Mouse (Mus musculus): Measurements from ENCODE around the gene Ppp2r3a.

The Ppp2r3a gene

DNA sequence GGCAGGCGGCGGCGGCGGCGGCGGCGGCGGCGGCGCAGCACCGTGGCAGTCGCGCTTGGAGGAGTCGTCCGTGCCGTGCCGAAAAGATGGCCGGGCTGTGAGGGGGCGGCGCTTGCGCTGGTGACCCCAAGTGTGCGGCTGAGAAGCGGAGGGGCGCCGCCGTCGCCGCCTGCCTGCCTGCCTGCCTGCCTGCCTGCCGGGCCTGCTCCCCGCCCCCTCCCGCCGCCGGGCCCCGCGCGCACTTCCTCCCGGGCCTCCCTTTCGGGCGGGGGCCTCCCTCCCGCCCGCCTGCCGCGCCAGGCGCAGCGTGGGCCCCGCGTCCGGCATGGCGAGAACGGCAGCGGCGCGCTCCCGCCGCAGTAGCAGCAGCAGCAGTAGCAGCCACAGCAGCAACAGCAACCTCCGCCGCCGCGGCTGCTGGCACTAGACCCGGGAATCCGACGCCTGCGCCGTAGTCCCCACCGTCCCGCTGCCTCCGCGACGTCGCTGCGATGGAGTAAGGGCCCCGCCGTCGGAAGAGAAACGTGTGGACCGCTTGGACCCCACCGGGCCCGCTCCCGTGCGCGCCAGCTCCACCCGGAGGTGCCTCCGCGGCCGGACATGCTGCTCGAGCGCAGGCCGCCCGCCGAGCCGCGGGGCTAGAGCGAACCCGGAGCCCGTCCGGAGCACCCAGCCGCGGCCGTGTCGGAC, 177.1 kb downstream of the Ppp2r3a start:
- DNase-seq (ENCODE audit: low spot score in 2 of 2), result peak; percentile 76 to 82

DNA sequence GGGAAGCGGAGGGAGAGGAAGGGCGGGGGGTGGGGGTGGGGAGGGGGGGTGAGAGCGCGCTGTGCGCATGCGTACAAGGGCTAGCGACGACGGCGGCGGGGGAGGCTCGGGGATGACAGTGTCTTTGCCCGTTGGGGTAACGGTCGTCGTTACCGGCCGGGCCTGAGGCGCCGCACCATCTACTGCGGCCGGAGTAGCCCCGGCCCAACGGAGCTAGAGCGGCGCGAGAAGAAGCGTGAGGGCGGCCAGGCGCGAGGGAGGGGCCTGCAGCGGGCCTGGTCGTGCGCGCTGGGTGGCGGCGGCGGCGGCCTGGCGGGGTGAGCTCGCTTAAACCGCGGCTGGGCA, 177.6 kb downstream of the Ppp2r3a start, which contains the start of gene Msl2:
TSS of gene Msl2 (plus strand) at position 115 of the 345 bp plus-strand sequence.
- DNase-seq (ENCODE audit: low spot score in 2 of 2), result no peak

DNA sequence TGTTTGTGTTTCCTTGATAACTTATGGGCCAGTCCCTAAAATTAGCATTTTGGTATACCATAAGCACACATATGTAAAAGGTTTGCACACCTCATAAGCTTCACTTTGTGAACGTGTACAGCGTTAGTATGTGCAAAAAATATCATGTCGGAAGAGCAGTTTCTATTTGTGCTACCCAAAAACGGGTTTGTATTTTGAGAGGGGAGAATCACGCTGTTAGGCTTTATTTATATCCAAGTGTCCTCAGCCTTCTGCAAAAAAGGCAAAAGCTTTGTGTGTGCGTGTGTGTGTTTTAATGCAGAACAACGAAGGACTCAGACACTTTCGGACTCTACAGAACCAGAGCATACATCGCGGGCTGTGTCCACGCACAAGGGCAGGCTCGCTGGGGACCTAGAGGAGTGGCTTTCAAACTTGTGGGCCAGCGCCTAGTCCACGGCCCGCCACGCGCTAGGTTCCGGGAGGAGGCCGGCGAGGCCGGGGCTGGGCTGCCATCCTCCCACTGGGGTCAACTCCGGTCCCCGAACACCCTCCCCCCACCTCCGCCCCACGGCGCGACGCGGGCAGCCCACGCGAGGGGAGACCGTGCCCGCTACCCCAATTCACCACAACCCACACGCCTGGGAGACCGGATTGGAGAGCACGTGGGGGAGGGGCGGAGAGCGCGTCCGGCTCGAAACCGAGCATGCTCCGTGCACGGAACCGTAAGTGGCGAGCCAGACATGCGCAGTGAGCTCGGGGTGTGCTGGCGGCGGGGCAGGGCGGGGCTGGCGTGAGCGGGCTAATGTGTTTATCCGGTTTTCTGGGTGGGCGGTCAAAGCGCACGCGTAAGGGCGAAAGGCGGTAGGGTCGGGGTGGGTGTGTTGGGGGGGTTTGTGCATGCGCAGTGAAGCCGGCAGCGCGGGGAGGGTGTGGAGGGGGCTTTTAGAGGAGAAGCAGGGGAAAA, 178.3 kb downstream of the Ppp2r3a start:
- peak; percentile 97 for DNase-seq (ENCODE audit: low spot score in 2 of 2)

DNA sequence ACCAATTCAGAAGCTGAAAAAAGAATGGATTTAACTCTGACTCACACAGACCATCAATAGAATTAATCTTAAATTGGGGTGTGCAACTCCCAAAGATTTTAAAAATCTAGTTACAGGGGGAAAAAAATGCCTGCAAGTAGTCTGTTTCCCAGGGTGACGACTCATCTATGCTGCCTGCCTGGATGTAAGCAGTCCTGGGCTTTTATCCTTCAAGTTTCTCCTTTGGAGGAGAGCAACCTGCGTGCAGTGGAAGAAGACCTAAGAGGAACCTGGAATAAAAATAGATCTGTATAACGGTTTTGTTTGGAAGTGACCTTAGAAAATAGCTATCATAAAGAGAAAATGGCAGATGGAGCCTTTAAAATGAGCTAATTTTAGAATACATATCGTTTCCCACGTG, 179.1 kb downstream of the Ppp2r3a start:
- DNase-seq (ENCODE audit: low spot score in 2 of 2), result no peak

DNA sequence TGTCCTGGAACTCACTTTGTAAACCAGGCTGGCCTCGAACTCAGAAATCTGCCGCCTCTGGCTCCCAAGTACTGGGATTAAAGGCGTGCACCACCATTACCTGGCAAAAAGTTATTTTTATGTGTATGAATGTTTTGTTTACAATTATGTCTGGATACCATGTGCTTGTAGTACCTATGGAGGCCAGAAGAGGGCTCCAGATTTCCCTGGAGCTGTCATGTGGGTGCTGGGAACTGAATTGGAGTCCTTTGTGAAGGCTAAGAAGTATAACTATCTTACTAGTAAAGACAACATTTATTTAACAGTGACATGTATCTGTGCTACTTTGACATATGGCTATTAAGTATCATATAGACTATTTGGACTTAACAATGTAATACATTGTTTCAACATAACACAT, 181.8 kb downstream of the Ppp2r3a start:
- DNase-seq (ENCODE audit: low spot score in 2 of 2), result no peak

DNA sequence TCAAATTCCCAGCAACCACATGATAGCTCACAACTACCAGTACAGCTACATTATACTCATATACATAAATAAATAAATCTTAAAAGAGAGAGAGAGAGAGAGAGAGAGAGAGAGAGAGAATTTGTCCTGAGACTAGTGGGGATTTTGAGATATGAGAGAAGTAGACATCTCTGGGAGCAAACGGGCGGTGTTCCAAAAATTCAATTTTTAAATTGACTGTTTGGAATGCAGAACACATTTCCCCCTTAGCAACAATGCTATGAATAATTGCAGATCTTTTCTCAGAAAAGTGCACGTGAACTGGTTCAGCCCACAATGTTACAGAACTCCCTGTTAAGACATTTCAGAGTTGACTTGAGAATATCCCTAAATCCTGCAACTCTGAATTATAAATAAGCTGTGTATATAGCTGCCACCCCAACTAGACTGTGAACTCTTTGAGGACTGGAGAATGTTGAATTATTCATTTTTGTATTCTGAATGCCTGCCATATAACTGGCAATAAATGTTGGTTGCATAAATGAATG, 186.5 kb downstream of the Ppp2r3a start:
- DNase-seq (ENCODE audit: low spot score in 2 of 2), result no peak

DNA sequence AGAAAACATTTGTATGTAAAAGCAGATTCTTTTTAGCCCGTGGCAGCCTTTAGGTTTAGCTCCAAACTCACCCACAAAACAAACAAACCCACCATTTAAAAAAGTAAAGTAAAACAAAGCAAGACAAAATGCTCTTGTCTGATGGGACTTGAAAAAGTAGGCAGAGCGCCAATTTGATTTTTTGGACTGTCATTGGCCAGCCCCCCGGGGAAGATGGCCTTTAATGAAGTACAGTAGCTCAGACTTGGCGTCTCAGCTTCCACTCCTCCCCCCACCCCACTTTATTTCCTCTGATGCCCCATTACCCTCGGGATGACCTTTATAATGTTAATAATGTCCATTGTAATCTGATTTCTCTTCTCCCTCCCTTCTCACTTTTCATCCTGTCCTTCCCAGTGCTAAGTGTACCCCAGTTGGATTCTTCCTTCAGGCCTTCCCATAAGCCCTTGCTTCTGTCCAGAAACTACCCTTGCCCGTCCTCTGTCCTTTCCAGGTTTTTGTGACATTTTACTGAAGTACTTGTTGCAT, 189.3 kb downstream of the Ppp2r3a start:
- no peak for DNase-seq (ENCODE audit: low spot score in 2 of 2)

DNA sequence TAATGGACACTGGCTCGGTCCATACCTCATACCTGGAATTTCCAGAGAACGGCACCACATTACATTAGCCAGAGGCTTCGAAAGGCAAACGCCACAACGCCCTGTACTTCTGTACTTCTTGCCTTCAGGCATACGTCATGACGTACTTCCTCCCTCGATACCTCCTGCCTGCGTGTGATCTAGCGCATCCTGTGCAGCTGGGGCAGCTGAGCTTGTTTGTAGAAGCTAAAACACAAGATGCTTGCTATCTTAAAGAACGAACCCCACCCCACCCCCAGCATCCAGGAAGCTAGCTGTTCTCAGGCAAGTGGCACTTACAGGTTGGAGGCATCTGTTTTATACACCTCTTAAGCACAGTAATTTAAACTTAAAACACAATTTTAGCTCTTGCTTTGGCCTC, 190.6 kb downstream of the Ppp2r3a start:
- peak; percentile 9 to 24 for DNase-seq (ENCODE audit: low spot score in 2 of 2)

DNA sequence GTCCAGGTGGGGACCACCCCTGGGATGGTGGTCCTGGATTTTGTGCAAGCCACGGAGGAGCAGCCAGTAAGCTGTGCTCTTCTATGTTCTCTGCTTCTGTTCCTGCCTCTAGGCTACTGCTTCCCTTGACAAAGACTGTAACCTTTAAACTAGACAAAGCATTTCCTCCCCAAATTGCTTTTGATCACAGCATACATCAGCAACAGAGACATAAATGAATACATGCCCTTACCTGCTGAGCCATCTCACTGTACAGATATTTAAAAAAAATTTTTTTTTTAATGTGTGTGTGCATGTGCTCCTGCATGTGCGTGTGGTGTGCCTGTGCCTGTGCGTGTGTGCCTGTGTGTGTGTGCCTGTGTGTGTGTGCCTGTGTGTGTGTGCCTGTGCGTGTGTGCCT, 194.4 kb downstream of the Ppp2r3a start:
- no peak for DNase-seq (ENCODE audit: low spot score in 2 of 2)

Data from spleen, postnatal 14 days (tissue).